Mouse (Mus musculus): ENCODE measurements at regions not wholly inside any gene's neighbourhood (a gene's known extent, or its start where the extent isn't known, plus 50 kb on each side); places are given as distances from the start of the nearest gene placed in this dataset.

GRCm38 (mm10) chr4:7567687-7568393 lies 671.0 kb downstream of the Car8 start:
- no peaks in the 10 kb centered on the region for H3K27me3 ChIP-seq (replicated peaks)
- H3K27ac ChIP-seq (ENCODE audit: insufficient read depth, low read depth): no peak overlapping the region
- no peak overlapping the region for H3K9ac ChIP-seq (ENCODE audit: insufficient read depth, low read depth)
- no peaks in the 10 kb centered on the region for H3K79me2 ChIP-seq (replicated peaks; ENCODE audit: control insufficient read depth, extremely low read depth, insufficient read depth, poor library complexity, severe bottlenecking)
- no peaks in the 10 kb centered on the region for H3K9me3 ChIP-seq (replicated peaks; ENCODE audit: low read length)
- no peaks in the 10 kb centered on the region for H3K4me1 ChIP-seq (ENCODE audit: control insufficient read depth in 1 of 2, insufficient read depth in 2 of 2)
- no peak overlapping the region for H3K4me2 ChIP-seq (ENCODE audit: insufficient read depth, low read depth, poor library complexity, severe bottlenecking)
- dilution Hi-C loops (cut with MboI; ENCODE audit: extremely low pct_ligation_motif_present, extremely low pct_unique_long_range_greater_than_20kb, low sequenced_read_pairs) (no loop called here), in situ Hi-C loops (cut with MboI; ENCODE audit: low pct_ligation_motif_present, low pct_unique_long_range_greater_than_20kb, low sequenced_read_pairs) (no loop called here)
- H3K36me3 ChIP-seq (replicated peaks in 1 of 2; ENCODE audit: control insufficient read depth in 1 of 2, insufficient read depth in 1 of 2, low read length in 1 of 2): no peaks in the 10 kb centered on the region
- TF ChIP-seq NELFE (IDR thresholded peaks at IDR 0.05; ENCODE audit: low read depth, low read length) (no peak), EP300 (IDR thresholded peaks at IDR 0.05; ENCODE audit: low read length) (no peak), ZKSCAN1 (IDR thresholded peaks at IDR 0.05; ENCODE audit: borderline replicate concordance, low read depth, low read length) (no peak), BHLHE40 (IDR thresholded peaks at IDR 0.05; ENCODE audit: low read depth, low read length) (no peak), USF1 (IDR thresholded peaks at IDR 0.05; ENCODE audit: low read depth, low read length) (no peak), RAD21 (IDR thresholded peaks at IDR 0.05; ENCODE audit: low read depth, low read length) (no peak), ZMIZ1 (IDR thresholded peaks at IDR 0.05; ENCODE audit: low read depth, low read length) (no peak), KAT2A (IDR thresholded peaks at IDR 0.05; ENCODE audit: insufficient replicate concordance, low read length) (no peak), ZC3H11A (IDR thresholded peaks at IDR 0.05; ENCODE audit: low read depth, low read length) (no peak), POLR2AphosphoS2 (IDR thresholded peaks at IDR 0.05; ENCODE audit: low read depth, low read length) (no peak), SIN3A (IDR thresholded peaks at IDR 0.05; ENCODE audit: low read length) (no peak), CHD1 (IDR thresholded peaks at IDR 0.05; ENCODE audit: low read depth, low read length) (no peak)
- no peak for DNase-seq (ENCODE audit: extremely low read depth)
- no peak overlapping the region for H3K4me3 ChIP-seq (replicated peaks in 1 of 3; ENCODE audit: low read depth in 2 of 3, low read length in 2 of 3, poor library complexity in 1 of 3)

DNA sequence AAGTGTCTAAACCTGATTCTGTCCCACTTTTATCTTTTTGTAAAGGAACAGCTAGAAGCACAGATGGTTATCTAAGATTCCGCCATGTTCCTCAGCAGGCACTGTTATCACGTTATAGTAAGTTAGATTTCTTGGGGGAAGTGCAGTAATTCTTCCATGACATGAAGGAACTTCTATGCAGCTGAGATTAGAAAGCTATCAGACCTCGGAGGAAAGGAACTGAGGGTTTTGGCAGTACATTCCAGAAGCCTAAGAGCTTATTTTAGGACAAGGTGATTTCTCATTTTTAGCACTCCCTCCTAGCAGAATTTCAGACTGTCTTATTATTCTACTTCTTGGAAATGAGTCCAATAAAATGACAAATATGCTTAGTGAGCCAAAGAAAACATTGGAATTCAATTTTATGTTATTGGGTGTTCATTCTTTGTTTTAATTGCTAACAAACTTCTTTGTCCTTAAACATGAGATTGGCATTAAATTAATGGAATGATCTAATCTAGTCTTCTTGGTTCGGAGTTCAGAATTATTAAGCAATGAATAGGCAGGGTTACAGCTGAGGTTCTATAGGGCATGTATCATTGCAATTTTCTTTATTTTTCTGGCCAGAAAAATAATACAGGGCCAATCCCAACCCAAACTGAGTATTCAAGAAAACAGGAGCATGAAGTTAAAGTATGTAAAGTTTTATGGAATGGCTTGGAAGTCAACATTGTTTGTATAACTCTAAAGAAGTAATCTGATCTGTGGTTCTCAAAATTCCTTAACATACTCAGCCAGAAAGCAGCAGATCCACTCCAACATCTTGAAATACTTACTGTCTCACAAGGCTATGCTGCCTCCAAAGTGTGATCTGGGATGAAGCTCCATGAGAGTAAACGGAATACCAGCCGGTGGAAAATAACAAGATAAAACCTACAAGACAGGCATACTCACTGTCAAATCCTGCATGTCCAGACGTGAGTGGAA lies 678.7 kb downstream of the Car8 start:
- Histone ChIP-seq H3K27me3 (replicated peaks) (no peaks in the 10 kb centered on the region), H3K4me2 (ENCODE audit: insufficient read depth, low read depth, poor library complexity, severe bottlenecking) (no peak overlapping the region), H3K36me3 (replicated peaks in 1 of 2; ENCODE audit: control insufficient read depth in 1 of 2, insufficient read depth in 1 of 2, low read length in 1 of 2) (no peaks in the 10 kb centered on the region), H3K4me1 (ENCODE audit: control insufficient read depth in 1 of 2, insufficient read depth in 2 of 2) (no peaks in the 10 kb centered on the region), H3K4me3 (replicated peaks in 1 of 3; ENCODE audit: low read depth in 2 of 3, low read length in 2 of 3, poor library complexity in 1 of 3) (no peak overlapping the region), H3K9ac (ENCODE audit: insufficient read depth, low read depth) (no peak overlapping the region), H3K27ac (ENCODE audit: insufficient read depth, low read depth) (no peak overlapping the region), H3K9me3 (replicated peaks; ENCODE audit: low read length) (no peaks in the 10 kb centered on the region), H3K79me2 (replicated peaks; ENCODE audit: control insufficient read depth, extremely low read depth, insufficient read depth, poor library complexity, severe bottlenecking) (no peaks in the 10 kb centered on the region)
- no peak for TF ChIP-seq SMC3 (IDR thresholded peaks at IDR 0.05; ENCODE audit: low read depth, low read length)
- no peak for TF ChIP-seq ETS1 (conservative IDR thresholded peaks at IDR 0.05; ENCODE audit: low read depth, low read length)
- TF ChIP-seq NRF1 (IDR thresholded peaks at IDR 0.05; ENCODE audit: low read depth, low read length): no peak
- TF ChIP-seq TCF12 (IDR thresholded peaks at IDR 0.05; ENCODE audit: low read depth, low read length): no peak
- TF ChIP-seq ZKSCAN1 (IDR thresholded peaks at IDR 0.05; ENCODE audit: borderline replicate concordance, low read depth, low read length): no peak
- no peak for TF ChIP-seq POLR2A (IDR thresholded peaks at IDR 0.05; ENCODE audit: low read depth, low read length)
- TF ChIP-seq TBP (conservative IDR thresholded peaks at IDR 0.05; ENCODE audit: low read depth, low read length): no peak
- TF ChIP-seq MAFK (IDR thresholded peaks at IDR 0.05; ENCODE audit: insufficient replicate concordance, low read length): no peak
- TF ChIP-seq RCOR1 (conservative IDR thresholded peaks at IDR 0.05; ENCODE audit: low read depth, low read length): no peak
- no peak for TF ChIP-seq MXI1 (IDR thresholded peaks at IDR 0.05; ENCODE audit: low read depth, low read length)
- DNase-seq (ENCODE audit: extremely low read depth): no peak
- in situ Hi-C loops (cut with MboI; ENCODE audit: low pct_ligation_motif_present, low pct_unique_long_range_greater_than_20kb, low sequenced_read_pairs): no loop called here
- dilution Hi-C loops (cut with MboI; ENCODE audit: extremely low pct_ligation_motif_present, extremely low pct_unique_long_range_greater_than_20kb, low sequenced_read_pairs): no loop called here

Measured in CH12.LX (cell line).